Mouse (Mus musculus) layer of hippocampus, postnatal 14 days (tissue): ENCODE data around the gene Olfr1380. TPM values are rescaled to one million over a fixed set of nuclear protein-coding genes. Genes with fewer than 3 reads are reported as not detected.
"Not testable (repeated sequence)": the region's sequence is repeated elsewhere in the genome, so short reads cannot be mapped to it uniquely, and the experiment has no call there.

Experiments used
- DNase-seq, 2 experiments: peaks; one replicate each; pipeline ENCODE4 v3.0.0; 2021 to 2022; ENCODE audit warnings: low spot score in 2 of 2, mixed read lengths in 1 of 2
- long read RNA-seq, 2 experiments: library from polyadenylated mRNA; stranded (forward); transcript quantifications; one replicate each; pipeline ENCODE4 v2.0.0; 2021
- total RNA-seq, 2 experiments: library from RNA; stranded (reverse); gene quantifications; 2 replicates each; pipeline ENCODE4 v1.2.3; 2021

Gene Olfr1380
- total RNA-seq, result not detected
- long read RNA-seq, experiment 1, result 0 reads
- long read RNA-seq, experiment 2, result 0 reads

GRCm38 (mm10) chr11:49556578-49556977 lies at the start of gene Olfr1380:
Gene Olfr1380 (plus strand): TSS chr11:49556878.
- DNase-seq, result not testable (repeated sequence)

GRCm38 (mm10) chr11:49518086-49518485 lies 38.6 kb upstream of the Olfr1380 start:
- DNase-seq, result peak in 1 of 2 experiments; percentile 5

GRCm38 (mm10) chr11:49519348-49519747 lies 37.3 kb upstream of the Olfr1380 start, which contains the start of gene Olfr1383:
Gene Olfr1383 (plus strand): TSS chr11:49519648.
- no peak for DNase-seq

GRCm38 (mm10) chr11:49527947-49528346 lies 28.7 kb upstream of the Olfr1380 start, which contains the start of gene Olfr1382:
Gene Olfr1382 (plus strand): TSS chr11:49528247.
- DNase-seq, result no peak

- DNase-seq, result no peak
Measured at GRCm38 (mm10) chr11:49532761-49533160, 23.9 kb upstream of the Olfr1380 start.

- peak; percentile 22 to 34 for DNase-seq
Measured at GRCm38 (mm10) chr11:49536631-49537030, 20.0 kb upstream of the Olfr1380 start.

GRCm38 (mm10) chr11:49543149-49543548 lies 13.5 kb upstream of the Olfr1380 start, which contains the start of gene Olfr1381:
Gene Olfr1381 (plus strand): TSS chr11:49543449.
- DNase-seq, result not testable (repeated sequence)

- not testable (repeated sequence) for DNase-seq
Measured at GRCm38 (mm10) chr11:49554033-49554432, 2.6 kb upstream of the Olfr1380 start.

GRCm38 (mm10) chr11:49575054-49575453 lies 18.4 kb downstream of the Olfr1380 start:
- DNase-seq, result not testable (repeated sequence)

- not testable (repeated sequence) for DNase-seq
Measured at GRCm38 (mm10) chr11:49580452-49580851, 23.8 kb downstream of the Olfr1380 start.

- no peak for DNase-seq
Measured at GRCm38 (mm10) chr11:49590213-49590612, 33.5 kb downstream of the Olfr1380 start.

- DNase-seq, result not testable (repeated sequence)
Measured at GRCm38 (mm10) chr11:49597149-49597548, 40.5 kb downstream of the Olfr1380 start.

- DNase-seq, result not testable (repeated sequence)
Measured at GRCm38 (mm10) chr11:49608306-49608705, 51.6 kb downstream of the Olfr1380 start.

- not testable (repeated sequence) for DNase-seq
Measured at GRCm38 (mm10) chr11:49608938-49609867, 52.5 kb downstream of the Olfr1380 start, which contains the start of gene Flt4. Gene Flt4 (plus strand): TSS chr11:49609263.

GRCm38 (mm10) chr11:49609868-49610824 lies 53.5 kb downstream of the Olfr1380 start:
- DNase-seq, result not testable (repeated sequence)

GRCm38 (mm10) chr11:49611349-49611748 lies 54.7 kb downstream of the Olfr1380 start:
- DNase-seq, result not testable (repeated sequence)

GRCm38 (mm10) chr11:49612154-49612553 lies 55.5 kb downstream of the Olfr1380 start:
- DNase-seq, result no peak

GRCm38 (mm10) chr11:49613349-49613748 lies 56.7 kb downstream of the Olfr1380 start:
- DNase-seq, result no peak
